Mouse (Mus musculus) activated CD4-positive, CD25-positive, alpha-beta regulatory T cell, adult 4 months (primary cell): ENCODE results near the gene Rps10. TPM values are rescaled to one million over a fixed set of nuclear protein-coding genes. Genes with fewer than 3 reads are reported as not detected.
"Not testable (repeated sequence)": the region's sequence is repeated elsewhere in the genome, so short reads cannot be mapped to it uniquely, and the experiment has no call there.

Experiments
- ATAC-seq: one replicate; pipeline ENCODE4 v1.8.0; 2017
- polyA plus RNA-seq, 2 experiments: library from polyadenylated mRNA; unstranded; fragments of 100-300 nt; shearing (Covaris generic); gene quantifications; one replicate each; pipeline ENCODE4 v1.2.1; 2017

Rps10 gene
- polyA plus RNA-seq, 2 experiments from 2014 or later = 1,853 to 2,245 TPM

- ATAC-seq = no peak
Observed at GRCm38 (mm10) chr17:27643101-27643500, 6.6 kb upstream of the Rps10 start.

- no peak for ATAC-seq
Observed at GRCm38 (mm10) chr17:27642491-27643062, 6.1 kb upstream of the Rps10 start.

GRCm38 (mm10) chr17:27639851-27640250, 3.4 kb upstream of the Rps10 start:
- not testable (repeated sequence) for ATAC-seq

GRCm38 (mm10) chr17:27638921-27639332, 2.5 kb upstream of the Rps10 start:
- no peak for ATAC-seq

GRCm38 (mm10) chr17:27637333-27637732, 864 bp upstream of the Rps10 start:
- ATAC-seq = no peak

GRCm38 (mm10) chr17:27635575-27635903, 930 bp downstream of the Rps10 start:
- not testable (repeated sequence) for ATAC-seq

- peak; percentile 93 for ATAC-seq
Observed at GRCm38 (mm10) chr17:27634871-27635574, 1.4 kb downstream of the Rps10 start, which contains the start of gene RPS10-NUDT3. TSS of gene RPS10-NUDT3 (minus strand) at chr17:27635222.

- peak; percentile 68 for ATAC-seq
Observed at GRCm38 (mm10) chr17:27629249-27630020, 7.0 kb downstream of the Rps10 start.

- no peak for ATAC-seq
Observed at GRCm38 (mm10) chr17:27628376-27628775, 8.1 kb downstream of the Rps10 start.

- ATAC-seq = no peak
Observed at GRCm38 (mm10) chr17:27627451-27627850, 9.0 kb downstream of the Rps10 start.

GRCm38 (mm10) chr17:27626681-27627080, 9.8 kb downstream of the Rps10 start:
- ATAC-seq = no peak

GRCm38 (mm10) chr17:27625455-27626251, 10.8 kb downstream of the Rps10 start:
- ATAC-seq = no peak

GRCm38 (mm10) chr17:27623360-27624326, 12.8 kb downstream of the Rps10 start, which contains the start of gene Nudt3:
TSS of gene Nudt3 (minus strand) at chr17:27623495.
- peak; percentile 86 for ATAC-seq

GRCm38 (mm10) chr17:27622611-27623359, 13.7 kb downstream of the Rps10 start:
- peak; percentile 26 for ATAC-seq

- no peak for ATAC-seq
Observed at GRCm38 (mm10) chr17:27621705-27622531, 14.6 kb downstream of the Rps10 start.

GRCm38 (mm10) chr17:27621161-27621560, 15.3 kb downstream of the Rps10 start:
- ATAC-seq = no peak

- no peak for ATAC-seq
Observed at GRCm38 (mm10) chr17:27615388-27615787, 21.1 kb downstream of the Rps10 start.

GRCm38 (mm10) chr17:27613016-27613415, 23.5 kb downstream of the Rps10 start:
- no peak for ATAC-seq

GRCm38 (mm10) chr17:27611994-27612393, 24.5 kb downstream of the Rps10 start:
- ATAC-seq = no peak

GRCm38 (mm10) chr17:27611519-27611884, 25.0 kb downstream of the Rps10 start:
- ATAC-seq = no peak
